Mouse (Mus musculus) kidney, adult 18-20 months (tissue): ENCODE data around the gene Cox4i2.

Experiments
- DNase-seq: peaks from one replicate; pipeline ENCODE4 v3.0.0; 2021

The Cox4i2 gene

DNA sequence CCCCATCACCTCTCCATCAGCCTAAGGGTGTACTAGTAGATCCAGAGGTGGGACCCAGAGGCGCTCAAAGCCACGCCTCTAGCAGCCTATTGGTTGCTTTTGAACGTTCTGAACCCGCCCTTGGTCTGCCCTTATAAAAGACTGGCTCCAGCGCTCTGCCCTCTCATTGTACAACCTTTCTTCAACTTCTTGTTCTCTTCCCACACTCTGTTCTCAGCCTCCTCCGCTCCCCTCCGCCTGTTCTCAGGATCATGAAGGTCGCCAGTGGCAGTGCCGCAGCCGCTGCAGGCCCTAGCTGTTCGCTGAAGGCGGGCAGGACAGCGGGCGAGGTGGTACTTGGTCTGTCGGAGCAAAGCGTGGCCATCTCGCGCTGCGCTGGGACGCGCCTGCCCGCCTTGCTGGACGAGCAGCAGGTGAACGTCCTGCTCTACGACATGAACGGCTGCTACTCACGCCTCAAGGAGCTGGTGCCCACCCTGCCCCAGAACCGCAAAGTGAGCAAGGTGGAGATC, 17.8 kb upstream of the Cox4i2 start, which contains the start of gene Id1:
Gene Id1 (plus strand): TSS at position 162 of the 512 bp plus-strand sequence.
- DNase-seq, result peak; percentile 95

DNA sequence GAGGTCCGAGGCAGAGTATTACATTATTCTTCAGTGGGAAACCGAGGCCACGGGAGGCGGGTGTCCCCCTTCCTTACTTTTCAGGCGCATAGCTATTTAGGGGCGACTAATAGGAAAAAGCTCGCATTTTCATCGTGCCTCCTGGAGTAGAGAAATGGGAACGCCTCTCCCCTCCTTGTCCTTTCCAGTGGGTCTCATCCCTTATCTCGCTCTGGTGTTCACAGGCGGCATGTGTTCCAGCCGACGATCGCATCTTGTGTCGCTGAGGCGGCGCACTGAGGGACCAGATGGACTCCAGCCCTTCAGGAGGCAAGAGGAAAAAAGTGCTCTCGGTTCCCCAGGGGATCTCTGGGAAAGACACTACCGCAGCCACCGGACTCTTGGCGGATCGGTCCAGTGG, 17.2 kb upstream of the Cox4i2 start:
- DNase-seq, result peak; percentile 47

DNA sequence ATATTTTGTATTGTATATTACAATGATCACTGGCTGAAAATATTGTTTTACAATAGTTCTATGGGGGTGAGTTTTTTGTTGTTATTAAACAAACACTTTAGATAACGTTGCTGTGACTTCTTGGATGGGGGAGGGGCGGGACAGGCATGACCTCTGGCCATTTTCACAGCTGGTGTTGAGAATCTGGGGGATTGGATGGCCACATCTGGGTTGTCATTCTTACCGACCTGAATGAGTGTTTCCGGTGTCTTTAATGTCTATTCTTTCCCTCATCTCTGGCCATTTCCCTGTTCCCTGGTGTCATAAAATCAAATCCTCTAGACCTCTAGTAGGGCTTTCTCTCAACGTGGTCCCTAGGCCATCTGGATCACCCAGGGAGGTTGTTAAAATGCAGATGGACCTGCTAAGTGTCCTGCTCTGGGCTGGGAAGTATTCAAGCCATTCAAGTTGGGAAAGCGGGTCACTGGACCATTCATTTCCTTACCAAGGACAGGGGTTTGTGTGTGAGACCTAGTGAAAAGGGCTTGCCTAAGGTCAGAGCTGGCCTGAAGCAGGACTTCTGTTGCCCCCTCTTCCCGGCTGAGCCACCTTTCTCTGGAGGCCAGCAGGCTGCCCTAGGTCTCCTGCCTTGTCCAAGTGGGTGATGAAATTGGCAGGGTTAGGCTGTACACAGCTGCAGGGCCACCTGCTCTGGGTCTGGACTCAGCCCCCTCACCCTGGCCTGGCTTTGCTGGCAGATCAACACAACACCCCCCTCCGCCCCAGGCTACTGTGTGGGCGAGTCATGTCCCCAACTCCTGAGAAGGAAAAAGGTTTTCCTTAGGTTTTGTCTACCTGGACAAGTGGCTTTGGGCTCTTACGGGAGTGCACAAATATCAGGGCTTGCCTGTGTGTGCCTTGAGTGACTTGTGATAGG, 16.4 kb upstream of the Cox4i2 start:
- DNase-seq, result peak; percentile 44

DNA sequence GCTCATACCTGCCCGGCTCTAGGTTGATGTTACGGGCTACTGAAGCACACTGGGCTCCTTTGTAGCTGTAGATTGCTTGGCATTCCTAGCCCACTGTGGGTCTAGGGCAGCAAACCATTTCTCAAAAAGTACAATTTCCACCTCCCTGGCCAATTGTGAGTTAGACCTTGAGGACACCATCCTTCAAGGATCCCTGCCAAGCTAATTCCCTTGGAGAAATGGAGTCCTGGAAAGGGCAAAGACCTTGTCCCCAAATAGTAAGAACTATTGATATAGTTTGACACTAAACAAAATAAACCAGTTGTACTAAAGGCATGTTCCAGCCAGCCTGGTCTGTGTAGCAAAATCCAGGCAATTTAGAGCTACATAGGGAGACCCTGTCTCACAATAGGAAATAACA, 15.6 kb upstream of the Cox4i2 start:
- DNase-seq, result no peak

DNA sequence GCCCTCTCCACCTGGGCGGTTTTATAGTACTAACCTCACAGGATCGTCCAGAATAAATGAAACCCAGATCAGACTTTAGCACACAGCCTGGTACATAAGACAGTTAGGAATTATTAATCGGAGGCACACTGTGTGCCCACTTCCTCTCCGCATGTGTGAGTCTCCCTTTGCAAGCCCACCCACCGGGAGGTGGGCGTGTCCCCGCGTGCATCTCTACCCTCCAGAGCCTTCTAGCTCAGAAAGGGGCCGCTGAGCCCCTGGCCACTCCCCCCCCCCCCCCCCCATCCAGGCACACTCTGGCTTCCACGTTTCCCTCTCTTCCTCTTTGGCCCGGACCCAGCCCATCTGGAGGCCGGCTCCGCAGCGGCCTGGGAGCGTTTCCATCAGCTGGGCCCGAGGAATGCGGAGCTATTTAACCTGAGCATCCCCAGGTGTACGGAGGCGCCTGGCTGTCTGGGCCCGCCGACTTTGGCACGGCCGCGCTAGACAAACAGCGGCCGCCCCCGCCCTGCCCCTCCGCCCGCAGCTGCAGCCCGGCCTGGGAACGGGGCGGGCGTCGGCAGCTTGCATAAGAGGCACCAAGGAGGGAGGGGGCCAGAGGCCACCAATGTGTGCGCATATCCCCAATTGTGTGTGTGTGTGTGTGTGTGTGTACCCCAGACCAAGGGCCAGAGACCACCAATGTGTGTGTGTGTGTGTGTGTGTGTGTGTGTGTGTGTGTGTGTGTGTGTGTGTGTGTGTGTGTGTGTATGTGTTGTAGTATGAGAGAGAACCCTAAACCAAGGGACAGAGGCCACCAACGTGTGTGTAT, 14.7 kb upstream of the Cox4i2 start:
- DNase-seq, result peak; percentile 88

DNA sequence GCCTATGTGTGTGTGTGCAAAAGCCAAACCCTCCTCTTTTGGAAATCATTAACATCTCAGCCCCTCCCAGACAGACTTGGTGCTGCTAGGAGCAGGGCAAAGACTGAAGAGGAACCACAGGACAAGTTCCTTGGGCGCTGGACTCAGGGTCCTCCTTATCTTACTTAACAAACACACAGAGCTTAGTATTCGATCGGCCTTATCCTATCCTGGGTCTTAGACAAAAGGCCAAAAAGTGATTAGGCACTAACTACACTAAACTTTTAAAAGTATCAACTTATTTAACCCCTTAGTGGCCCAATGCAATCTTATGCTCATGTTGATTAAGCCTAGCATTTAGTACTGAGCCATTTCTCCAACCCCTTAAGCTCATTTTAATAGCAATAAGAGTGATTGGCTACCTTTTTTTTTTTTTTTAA, 14.1 kb upstream of the Cox4i2 start:
- DNase-seq, result no peak

DNA sequence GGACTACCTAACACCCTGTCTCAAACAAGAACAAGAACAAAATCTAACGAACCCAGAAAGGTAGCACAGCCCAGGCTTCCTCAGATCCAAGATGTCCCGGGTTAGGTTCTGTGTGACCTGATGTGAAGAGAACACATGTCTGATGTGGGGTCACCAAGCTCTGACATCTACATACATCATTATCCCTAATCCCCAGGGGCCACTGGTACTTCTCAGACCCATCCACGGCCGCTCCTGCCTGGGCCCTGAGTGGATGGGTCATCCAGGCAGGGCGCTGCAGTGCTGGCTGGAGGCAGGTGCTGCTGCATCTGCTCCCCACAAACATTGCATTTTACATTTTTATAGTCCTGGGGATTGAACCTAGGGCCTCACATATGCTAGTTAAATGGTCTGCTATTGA, 13.5 kb upstream of the Cox4i2 start:
- peak; percentile 17 for DNase-seq

DNA sequence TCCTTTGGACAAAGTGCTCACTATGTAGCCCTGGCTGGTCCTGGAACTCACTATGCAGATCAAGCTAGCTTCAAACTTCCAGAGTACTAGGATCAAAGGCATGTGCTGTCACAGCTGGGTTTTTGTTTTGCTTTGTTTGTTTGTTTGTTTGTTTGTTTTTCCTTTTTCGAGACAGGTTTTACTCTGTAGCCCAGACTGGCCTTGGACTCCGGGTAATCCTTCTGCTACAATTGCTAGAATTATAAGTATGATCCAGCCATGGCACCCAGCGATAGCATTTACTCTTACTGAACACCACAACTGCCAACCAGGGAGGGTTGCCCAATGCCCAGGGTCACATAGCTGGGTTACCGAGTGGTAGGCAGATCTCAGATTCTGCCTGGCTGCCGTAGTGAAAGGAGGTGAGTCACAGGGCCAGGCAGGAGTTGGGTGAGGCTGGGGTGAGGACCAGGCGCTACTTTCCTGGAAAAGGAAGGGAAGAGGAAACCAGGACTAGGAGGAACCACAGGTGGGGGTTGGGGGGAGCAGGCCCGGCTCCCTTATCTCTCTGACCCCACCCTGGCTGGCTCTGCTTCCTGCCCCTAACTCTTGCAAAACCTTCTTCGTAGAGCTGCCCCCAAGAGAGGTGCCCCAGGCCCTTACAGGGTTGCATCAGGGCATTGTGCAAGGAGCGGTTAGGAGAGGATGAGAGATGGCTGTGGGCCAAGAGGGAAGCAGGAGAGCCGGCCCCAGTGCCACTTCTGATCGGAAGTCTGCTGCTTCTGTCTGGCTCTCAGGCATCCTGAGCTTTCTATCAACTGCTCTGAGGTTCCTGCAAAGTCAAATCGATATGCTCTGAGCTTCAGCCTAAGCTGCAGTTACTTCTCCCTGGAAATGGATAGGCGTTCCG, 12.6 kb upstream of the Cox4i2 start:
- peak; percentile 73 for DNase-seq

DNA sequence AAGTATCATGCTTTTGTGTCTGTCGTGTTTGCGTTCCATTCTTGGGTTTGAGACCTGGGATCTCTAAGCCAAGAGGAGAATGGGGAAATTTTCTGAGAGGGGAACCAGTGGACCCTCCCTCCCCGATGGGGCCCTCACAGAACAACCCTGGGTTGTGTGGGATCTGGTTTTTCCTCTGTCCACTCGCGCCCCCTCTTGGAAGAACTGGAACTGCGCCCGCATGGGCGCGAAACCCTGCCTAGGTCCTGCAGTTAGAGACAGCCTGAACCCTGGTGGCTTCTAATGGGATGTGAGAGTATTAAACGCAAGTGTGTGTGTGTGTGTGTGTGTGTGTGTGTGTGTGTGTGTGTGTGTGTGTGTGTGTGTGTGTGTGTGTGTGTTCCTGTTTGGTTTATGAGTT, 11.5 kb upstream of the Cox4i2 start:
- DNase-seq, result peak; percentile 78

DNA sequence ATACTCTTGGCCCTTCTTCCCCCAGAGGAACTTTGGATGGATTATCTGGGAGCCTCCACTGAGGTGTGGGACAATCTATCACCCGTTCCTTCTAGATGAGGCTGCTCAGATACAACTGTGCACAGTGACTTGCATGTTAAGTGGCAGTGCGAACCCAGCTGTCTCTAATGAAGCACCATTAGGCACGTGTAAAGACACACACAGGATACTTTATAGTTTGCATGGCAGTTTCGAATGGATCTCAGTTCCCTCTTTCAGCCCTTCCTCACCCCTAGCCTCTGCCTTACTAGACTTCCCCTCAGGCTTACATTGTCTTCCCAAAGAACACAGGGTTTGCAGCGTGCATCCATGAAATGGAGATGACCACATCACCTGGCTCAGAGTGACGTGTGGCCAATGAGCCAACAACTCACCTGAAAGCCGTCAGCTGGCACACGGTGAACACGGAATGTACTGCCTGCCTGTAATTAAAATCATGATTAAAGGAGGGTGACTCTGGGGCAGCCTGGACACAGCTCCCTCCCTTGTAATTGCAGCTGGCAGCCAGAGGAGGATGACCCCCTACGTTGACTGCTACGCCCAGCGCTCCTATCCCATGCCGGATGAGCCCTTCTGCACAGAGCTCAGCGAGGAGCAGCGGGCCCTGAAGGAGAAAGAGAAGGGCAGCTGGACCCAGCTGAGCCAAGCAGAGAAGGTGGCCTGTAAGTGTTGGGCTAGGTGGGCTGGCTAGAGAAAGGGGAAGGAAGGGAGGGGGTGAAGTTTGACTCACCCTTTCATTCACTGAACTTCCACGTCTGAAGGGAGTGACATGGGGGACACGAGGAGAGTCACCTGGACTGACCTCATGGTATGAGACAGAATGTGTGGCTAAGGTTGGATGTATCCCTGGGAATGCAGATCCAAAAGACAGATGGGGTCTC, 2.8 kb downstream of the Cox4i2 start:
- no peak for DNase-seq

DNA sequence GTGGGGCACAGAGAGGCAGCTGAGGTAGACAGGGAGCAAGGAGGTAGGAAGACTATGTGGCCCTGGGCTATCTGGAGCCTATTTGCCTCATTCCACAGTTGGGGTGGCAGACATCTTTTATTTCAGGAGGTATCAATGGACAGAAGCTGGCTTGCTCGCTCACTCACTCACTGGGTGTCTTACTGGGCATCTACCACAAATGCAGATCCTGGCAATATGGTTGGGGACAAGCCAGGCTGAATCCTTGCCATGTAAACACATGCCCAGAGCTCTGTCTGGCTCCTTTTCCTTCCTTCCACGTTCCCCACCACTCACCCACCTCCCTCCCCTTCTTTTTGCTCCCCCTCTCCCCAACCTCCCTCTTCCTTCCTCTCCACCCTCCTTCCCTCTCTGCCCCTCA, 3.5 kb downstream of the Cox4i2 start:
- no peak for DNase-seq

DNA sequence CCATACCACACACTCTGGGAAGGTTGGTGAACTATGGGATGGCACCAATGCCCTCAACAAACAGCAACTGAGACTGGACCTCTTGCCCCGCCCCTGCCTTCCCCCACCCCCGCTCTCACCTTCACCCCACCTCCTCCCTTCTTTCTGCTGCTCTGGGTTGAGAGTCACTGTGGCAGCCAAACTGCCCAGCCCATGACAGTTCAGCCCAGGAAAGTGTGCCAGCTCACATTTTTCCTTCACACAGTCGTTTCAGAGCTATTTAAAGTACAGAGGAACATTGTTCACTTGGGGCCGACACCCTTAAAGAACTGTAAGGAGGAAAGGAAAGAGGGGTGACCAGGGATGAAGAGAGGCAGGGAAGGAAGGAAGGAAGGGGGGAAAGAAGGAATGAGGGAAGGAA, 4.4 kb downstream of the Cox4i2 start:
- no peak for DNase-seq

DNA sequence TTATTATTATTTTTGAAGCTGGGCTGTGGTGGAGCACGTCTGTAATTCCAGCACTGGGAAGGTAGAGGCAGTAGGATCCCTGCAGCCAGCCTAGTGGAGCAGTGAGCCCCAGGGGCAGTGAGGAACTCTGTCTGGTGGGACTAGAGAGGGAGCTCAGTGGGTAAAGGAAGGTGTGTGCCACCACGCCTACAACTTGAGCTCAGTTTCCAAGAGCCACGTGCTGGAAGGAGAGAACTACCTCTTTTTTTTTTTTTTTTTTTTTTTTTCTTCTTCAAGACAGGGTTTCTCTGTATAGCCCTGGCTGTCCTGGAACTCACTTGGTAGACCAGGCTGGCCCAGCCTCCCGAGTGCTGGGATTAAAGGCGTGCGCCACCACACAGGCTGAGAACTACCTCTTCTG, 9.3 kb downstream of the Cox4i2 start:
- DNase-seq, result no peak

DNA sequence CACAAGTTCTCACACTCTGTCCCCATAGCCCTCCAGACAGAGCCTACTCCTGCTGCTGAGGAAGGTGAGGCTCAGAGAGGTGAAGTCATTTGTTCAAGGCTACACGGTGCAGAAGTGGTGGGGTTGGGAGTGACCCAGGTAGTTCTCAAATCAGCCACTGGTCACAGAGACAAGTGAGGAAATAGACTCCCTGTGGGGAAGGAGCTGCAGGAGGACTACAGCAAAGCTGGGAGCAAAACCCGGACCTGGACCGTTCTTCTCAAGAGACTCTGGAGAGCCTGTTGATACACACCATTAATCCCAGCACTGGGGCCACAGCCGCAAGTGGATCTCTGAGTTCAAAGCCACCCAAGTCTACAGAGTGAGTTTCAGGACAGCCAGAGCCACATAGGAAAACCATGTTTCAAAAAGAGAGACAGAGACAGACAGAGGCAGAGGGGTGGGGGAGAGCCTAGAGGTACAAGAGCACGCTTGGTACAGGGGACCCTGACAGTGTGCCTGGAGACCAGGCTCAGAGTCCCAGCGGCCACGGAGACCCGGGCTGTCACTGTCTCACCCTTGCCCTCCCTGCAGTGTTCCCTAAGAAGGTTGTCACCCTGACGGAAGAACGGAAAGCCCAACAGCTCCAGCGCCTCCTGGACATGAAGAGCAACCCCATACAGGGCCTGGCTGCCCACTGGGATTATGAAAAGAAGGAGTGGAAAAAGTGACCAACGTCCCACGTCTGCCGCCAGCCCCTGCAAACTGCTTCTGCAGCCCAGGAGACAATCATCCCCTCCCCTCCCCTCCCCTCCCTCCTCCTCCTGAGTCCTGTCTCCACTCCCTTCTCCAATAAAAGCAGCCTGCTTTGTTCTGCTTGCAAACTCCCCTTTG, 10.4 kb downstream of the Cox4i2 start:
- no peak for DNase-seq

DNA sequence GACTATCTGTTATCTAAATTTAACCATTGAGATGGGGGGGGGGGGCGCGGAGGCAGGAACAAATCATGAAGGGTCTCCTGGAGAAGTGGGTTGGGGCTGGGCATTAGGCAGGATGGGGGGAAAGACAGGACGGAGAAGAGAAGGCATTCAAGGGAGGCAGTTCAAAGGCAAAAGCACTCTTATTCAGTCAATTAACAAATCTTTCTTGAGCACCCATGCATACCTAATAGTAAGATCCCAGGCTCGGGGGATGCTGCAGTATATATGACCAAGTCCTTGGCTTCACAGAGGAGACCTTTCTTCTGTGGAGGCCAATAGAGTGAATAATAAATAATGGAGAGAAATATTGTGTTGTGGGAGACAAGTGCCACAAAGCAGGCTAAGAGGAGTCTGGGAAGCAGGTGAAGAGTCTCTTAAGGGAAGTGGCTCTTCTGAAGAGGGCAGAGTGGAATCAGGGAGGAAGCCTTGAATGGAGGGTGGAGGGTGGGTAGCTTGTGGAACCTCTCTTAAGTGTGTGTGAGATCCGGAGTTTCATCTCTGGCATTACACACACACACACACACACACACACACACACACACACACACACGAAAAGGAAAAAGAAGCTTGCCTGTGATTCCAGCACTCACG, 11.2 kb downstream of the Cox4i2 start:
- DNase-seq, result no peak

DNA sequence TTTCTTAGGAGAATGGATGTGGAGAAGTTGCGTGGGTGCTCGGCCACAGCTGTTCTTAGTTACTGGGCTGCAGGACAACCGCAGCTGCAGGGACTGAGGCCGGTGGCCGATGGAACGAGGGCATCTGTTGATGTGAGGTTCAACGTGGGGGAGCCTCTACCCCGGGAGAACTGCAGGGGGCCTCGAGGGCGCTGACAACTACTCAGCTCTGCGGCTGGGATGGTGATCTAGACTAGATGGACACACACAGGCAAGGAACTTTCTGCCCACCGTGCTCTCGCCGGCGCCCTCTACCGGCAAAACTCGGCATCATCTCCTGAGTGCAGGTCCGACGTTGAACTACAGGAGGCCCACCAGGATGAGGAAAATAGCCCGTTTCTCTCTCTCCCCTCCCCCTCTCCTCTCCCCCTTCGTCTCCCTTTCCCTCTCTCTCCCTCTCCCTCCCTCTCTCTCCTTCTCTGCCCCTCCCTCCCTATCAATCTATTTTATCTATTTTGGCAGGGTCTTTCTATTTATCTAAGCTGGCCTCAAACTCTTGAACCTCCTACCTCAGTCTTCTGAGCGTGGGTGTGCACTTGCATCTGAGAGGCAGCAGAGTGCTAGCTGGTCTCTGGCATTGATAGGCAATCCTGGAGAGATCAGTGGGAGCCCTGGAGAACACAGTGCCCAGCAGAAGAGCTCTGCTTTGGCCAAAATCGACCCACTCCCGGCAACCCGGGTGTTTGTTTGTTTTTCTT, 12.6 kb downstream of the Cox4i2 start:
- DNase-seq, result peak; percentile 96

DNA sequence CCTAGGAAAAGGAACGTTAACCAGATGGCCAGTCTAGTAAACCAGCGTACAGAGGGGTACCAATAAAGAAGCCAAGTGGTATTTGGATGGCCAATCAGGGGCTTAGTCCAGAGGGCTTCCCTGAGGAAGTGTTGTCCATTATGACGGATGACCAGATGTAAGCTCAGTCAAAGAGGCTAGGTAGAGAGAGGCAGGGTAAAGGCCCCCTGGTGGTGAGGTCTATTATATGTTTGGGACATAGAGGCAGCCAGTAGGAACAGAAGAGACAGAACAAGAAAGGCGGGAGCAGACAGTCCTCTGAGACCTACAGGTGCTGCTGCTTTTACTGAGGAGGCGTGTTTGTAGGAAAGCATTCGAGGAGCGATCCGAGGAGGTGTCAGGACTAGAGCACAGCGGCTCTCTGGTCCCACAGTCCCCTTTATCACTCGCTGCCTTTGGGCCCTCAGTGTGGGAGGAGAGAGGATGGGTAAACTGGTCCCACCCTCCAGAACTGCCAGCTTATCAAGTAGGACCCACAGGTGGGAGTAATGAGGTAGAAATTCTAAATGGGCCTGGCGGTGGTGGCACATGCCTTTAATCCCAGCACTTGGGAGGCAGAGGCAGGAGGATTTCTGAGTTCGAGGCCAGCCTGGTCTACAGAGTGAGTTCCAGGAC, 13.8 kb downstream of the Cox4i2 start:
- peak; percentile 74 for DNase-seq

DNA sequence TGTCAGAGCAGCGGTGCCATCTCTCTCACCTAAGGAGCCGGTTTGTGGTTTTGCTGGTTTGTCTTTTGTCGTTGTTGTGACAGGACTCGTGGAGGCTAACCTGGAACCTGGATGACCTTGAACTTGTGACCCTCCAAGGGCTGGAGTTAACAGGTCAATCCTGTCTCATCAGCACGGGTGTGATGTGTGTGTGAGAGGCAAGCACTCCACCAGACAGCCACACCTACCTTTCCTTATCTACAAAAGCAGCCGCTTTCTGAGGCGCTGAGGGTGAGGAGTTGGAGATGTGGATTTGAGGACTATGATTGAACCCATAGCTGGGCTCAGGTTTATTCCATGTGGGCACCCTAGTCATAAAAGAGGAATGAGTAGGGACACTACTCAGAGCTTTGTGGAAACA, 15.7 kb downstream of the Cox4i2 start:
- DNase-seq, result no peak

DNA sequence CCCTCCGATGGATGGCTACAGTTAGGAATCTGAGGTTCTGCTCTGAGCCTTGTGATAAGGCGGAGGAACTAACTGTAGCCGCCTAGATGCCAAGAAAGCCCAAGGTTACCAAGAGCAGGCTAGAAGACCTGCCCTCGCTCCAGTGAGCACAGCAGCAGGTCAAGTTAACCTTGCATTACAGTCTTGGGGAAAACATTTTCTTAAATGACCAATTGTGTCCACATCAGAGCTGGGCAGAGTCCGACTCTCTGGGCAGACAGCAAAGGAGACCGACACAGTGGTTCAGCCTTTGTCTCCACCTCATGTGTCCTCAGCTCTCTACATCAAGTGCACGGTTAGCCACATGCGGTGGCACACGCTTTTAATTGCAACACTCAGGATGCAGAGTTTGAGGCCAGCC, 17.6 kb downstream of the Cox4i2 start:
- DNase-seq, result peak; percentile 67
